Mouse (Mus musculus) cerebellum, adult 11-12 months (tissue): ENCODE results near the gene Ncr1.
"Not testable (repeated sequence)": the region's sequence is repeated elsewhere in the genome, so short reads cannot be mapped to it uniquely, and the experiment has no call there.

Source experiments
- DNase-seq: peaks from one replicate; pipeline ENCODE4 v3.0.0; 2022

Ncr1 gene

GRCm38 (mm10) chr7:4337509-4337908, at the start of gene Ncr1:
Gene Ncr1 (plus strand): TSS chr7:4337724.
- no peak for DNase-seq

DNA sequence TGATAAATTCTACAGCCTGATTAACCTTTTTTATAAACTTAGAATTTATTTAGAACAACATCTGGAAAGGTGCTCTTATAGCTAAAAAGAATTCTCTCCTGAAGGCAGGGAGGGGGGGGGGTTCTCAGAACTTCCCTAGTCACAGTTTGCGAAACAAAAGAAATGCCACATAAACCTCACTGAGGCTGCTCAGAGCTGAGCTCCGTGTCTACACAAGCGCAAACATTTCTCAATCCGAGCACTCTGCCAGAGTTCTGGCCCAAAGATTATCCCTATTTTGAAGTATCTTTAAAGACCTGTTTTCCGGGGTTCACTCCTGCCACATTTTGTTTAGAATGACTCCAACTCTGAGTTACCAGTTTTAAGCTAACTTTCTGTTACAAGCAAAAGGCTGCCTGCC, 44.9 kb upstream of the Ncr1 start:
- no peak for DNase-seq

DNA sequence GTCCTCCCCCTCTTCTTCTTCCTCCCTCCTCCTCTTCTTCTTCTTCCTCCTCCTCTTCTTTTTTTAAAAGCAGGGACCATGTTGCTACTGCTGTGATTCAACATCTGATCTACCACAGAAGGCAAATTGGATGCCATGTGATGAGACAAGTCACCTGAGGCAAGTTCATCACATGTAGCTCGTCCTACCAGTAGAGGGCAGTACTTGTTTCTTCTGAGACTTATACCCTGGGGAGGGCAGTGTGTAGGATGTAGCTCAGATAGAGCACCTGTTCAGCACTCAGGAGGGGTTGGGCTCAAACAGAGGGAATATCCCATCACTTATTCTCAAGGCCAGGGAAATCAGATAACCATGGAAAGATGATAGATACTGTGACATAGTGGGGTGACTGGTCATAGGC, 40.3 kb upstream of the Ncr1 start:
- no peak for DNase-seq

- DNase-seq: no peak
Observed at GRCm38 (mm10) chr7:4300166-4300565, 37.4 kb upstream of the Ncr1 start.

- no peak for DNase-seq
Observed at GRCm38 (mm10) chr7:4303457-4303856, 34.1 kb upstream of the Ncr1 start.

GRCm38 (mm10) chr7:4313109-4313508, 24.4 kb upstream of the Ncr1 start:
- not testable (repeated sequence) for DNase-seq

- not testable (repeated sequence) for DNase-seq
Observed at GRCm38 (mm10) chr7:4313531-4313930, 24.0 kb upstream of the Ncr1 start.

- no peak for DNase-seq
Observed at GRCm38 (mm10) chr7:4323301-4323700, 14.2 kb upstream of the Ncr1 start.

- DNase-seq: no peak
Observed at GRCm38 (mm10) chr7:4373521-4373920, 36.0 kb downstream of the Ncr1 start.
